Mouse (Mus musculus): ENCODE measurements around the gene Ctrc.

- TF ChIP-seq CTCF (IDR thresholded peaks at IDR 0.05; ENCODE audit: low read depth, low read length): no peak
- no peak for TF ChIP-seq POLR2AphosphoS5 (IDR thresholded peaks at IDR 0.05; ENCODE audit: insufficient replicate concordance, low read depth, low read length)
These were observed 49.2 kb downstream of the Ctrc start for GRCm38 (mm10) chr4:141796954-141797353.
